Mouse (Mus musculus) cortical plate, adult 2 months (tissue): Measurements from ENCODE around the gene Ccn5.

Experiments
- CTCF ChIP-seq: fragments of 200-500 bp; IDR thresholded peaks from 2 replicates; pipeline ENCODE4 v1.5.1; 2011; ENCODE audit warnings: mild to moderate bottlenecking, control low read depth, low read length; ENCODE audit not compliant: insufficient read depth; ENCODE audit errors: extremely low read depth
- POLR2A ChIP-seq: fragments of 200-500 bp; IDR thresholded peaks from 2 replicates; pipeline ENCODE4 v1.6.1; 2011; ENCODE audit warnings: mild to moderate bottlenecking, low read length, control low read depth; ENCODE audit not compliant: insufficient read depth; ENCODE audit errors: extremely low read depth

- no peak for TF ChIP-seq CTCF
- TF ChIP-seq POLR2A = no peak
Observed at GRCm38 (mm10) chr2:163871266-163871665, 50.6 kb downstream of the Ccn5 start.
